Mouse (Mus musculus): Measurements from ENCODE around the gene Gm6880.

DNA sequence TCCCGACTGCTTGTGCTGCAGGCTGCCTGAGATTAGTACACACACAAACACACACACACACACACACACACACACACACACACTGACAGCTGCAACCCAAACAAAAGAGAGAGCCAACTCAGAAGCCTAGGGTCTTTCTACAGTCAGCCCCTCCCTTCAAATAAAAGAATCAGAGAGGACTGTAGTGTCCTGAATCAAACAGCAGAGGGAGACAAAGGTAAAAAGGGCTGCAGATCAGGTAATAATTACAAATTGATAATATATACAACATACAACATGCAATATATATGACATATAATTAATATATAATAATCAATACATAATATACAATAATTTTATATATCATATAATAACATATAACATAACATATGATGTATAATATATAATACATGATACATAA lies 15.9 kb upstream of the Gm6880 start:
- TF ChIP-seq NRF1 (IDR thresholded peaks at IDR 0.05; ENCODE audit: low read depth, low read length) (no peak), UBTF (IDR thresholded peaks at IDR 0.05; ENCODE audit: low read depth, low read length) (no peak), POLR2A (IDR thresholded peaks at IDR 0.05; ENCODE audit: low read depth, low read length) (no peak), KAT2A (IDR thresholded peaks at IDR 0.05; ENCODE audit: insufficient replicate concordance, low read length) (no peak), EP300 (IDR thresholded peaks at IDR 0.05; ENCODE audit: low read length) (no peak), TBP (conservative IDR thresholded peaks at IDR 0.05; ENCODE audit: low read depth, low read length) (no peak), USF2 (conservative IDR thresholded peaks at IDR 0.05; ENCODE audit: low read depth, low read length) (no peak), MEF2A (IDR thresholded peaks at IDR 0.05; ENCODE audit: borderline replicate concordance, low read depth, low read length) (no peak), CTCF (conservative IDR thresholded peaks at IDR 0.05 in 1 of 2, IDR thresholded peaks at IDR 0.05 in 1 of 2; ENCODE audit: low read depth in 2 of 2, low read length in 2 of 2) (peak in 1 of 2 experiments; percentile 48; a peak in 2 of 4 replicates), MAFK (IDR thresholded peaks at IDR 0.05; ENCODE audit: insufficient replicate concordance, low read length) (no peak), E2F4 (IDR thresholded peaks at IDR 0.05; ENCODE audit: insufficient replicate concordance, low read depth, low read length) (no peak), SMC3 (IDR thresholded peaks at IDR 0.05; ENCODE audit: low read depth, low read length) (peak; percentile 32), POLR2AphosphoS2 (IDR thresholded peaks at IDR 0.05; ENCODE audit: low read depth, low read length) (no peak), HCFC1 (IDR thresholded peaks at IDR 0.05; ENCODE audit: low read depth, low read length) (no peak)
